Mouse (Mus musculus) urinary bladder, postnatal 10 days (tissue): ENCODE measurements at regions not wholly inside any gene's neighbourhood (a gene's known extent, or its start where the extent isn't known, plus 50 kb on each side); places are given as distances from the start of the nearest gene placed in this dataset.
"Not testable (repeated sequence)": the region's sequence is repeated elsewhere in the genome, so short reads cannot be mapped to it uniquely, and the experiment has no call there.

Experiments used
- DNase-seq: peaks from one replicate; pipeline ENCODE4 v3.0.0; 2022; ENCODE audit warnings: low spot score

GRCm38 (mm10) chr8:126833006-126833405, 112.6 kb downstream of the Tomm20 start:
- no peak for DNase-seq

GRCm38 (mm10) chr8:126832163-126832978, 113.3 kb downstream of the Tomm20 start:
- no peak for DNase-seq

GRCm38 (mm10) chr8:126831312-126832162, 114.1 kb downstream of the Tomm20 start:
- no peak for DNase-seq

- DNase-seq, result no peak
These were observed 115.5 kb downstream of the Tomm20 start for GRCm38 (mm10) chr8:126830242-126830530.

- DNase-seq, result no peak
These were observed 116.0 kb downstream of the Tomm20 start for GRCm38 (mm10) chr8:126829376-126830241.

DNA sequence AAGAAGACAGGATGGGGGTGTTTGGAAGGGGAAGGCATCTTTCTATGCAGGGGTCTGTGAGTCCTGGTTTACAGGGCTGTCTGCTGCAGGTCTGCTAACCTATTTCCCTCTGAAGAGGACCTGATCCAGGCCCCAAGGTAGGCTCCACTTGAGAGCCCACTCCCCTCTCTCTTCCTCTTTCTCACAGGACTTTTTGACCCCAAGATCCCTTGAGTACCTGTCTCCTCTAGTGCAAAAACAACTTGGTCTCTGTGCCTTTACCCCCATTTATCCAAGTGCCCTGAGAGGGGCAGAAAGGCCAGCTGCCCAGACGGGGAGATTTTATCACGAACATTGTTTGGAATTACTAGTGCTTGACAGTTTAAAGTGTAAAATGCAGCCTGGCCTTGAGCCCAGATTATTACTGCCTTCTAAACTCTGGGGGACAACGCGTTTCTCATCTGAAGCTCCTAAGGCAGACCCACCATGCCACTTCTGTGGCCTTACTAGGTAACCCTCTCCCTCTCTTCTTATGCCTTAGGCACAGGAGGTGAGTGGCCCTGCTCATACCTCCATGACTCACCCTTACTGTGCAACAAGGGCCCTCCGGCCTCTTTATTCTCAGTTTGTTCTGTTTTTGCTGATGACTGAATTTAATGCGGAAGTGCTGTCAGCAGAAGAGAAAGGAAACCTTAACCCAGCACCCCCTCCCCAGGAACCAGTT, 117.8 kb downstream of the Tomm20 start:
- no peak for DNase-seq

- DNase-seq, result no peak
These were observed 119.0 kb downstream of the Tomm20 start for GRCm38 (mm10) chr8:126826328-126827285.

DNA sequence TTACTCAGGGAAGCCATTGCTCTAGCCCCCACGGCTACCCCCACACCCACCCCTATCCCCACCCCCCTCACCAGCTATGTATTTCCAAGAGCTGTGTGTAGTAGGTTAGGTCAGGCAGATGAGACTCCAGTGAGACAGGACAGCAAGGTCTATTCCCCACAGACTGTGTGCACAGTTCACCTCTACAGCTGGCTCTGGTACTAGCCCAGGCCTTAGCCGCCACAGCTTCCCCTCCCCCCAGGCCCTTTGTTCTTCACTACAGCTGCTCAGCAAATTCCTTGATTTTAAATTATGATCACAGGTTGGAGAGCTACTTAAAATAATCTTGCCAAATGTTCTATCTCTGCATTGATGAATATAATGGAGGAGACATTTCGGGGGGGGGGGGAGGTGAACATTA, 119.8 kb downstream of the Tomm20 start:
- DNase-seq, result no peak

DNA sequence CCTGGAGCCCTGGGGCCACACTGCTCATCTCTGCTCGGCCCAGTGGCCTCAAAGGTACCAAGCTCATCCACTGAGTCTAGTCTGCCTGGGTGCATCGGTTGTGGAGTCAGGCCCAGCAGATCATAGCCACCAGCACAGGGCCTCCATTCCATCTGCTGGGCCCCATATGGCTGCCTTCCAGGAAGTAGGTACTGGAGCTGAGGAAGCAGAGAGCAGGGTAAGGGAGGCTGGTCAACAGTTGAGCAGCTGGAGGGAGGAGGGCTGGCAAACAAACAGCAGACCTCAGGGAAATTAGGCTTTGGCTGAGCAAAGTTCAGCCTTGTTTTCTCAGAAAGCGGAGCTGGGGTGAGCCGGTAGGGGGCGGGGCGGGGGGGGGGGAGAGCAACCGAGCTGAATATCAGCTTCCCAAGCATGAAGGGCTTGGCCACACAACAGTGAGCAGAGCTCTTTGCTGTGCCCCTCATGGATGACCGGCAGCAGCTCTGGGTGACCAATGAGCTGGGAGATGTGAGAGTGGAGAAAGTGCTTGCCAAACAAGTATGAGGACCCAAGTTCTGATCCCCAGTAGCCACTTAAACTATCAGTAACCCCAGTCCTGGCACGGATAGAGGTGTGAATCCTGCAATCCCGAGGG, 121.0 kb downstream of the Tomm20 start:
- DNase-seq, result no peak

DNA sequence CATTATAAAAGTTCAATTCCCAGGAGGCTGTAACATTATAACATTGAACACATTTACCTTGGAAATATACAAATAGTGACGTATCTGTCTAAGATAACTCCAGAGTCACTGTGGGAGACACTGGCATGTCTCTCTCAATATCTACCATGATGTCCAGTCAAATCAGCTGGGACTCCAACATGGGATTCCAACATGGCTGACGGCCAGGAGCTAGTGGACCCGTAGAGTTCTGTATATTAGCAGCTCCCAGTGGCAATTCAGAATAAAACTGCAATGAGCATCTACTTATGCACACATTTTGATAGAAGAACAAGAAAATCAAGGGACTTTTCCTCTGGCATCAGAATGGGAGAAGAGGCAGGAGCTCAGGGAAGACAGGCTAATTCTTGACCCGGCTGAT, 123.4 kb downstream of the Tomm20 start:
- no peak for DNase-seq

DNA sequence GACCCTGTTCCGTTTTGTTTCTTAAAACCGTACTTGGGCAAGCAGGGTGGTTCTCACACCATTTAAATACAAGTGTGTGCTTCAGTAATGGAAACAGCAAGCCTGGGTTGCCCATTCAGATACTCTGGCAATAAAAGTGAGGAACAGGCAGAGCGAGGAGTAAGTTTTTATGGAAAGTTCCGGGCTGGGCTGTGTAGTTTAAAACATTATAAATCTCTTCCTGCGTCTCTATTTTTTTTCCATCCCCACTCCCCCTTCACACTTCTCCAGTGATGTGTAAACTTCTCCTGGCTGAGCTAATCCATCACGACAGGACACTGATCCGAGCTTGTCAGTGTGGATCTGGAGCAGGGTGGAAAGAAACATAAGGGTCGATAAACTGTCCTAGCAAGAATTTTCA, 124.4 kb downstream of the Tomm20 start:
- DNase-seq, result no peak

DNA sequence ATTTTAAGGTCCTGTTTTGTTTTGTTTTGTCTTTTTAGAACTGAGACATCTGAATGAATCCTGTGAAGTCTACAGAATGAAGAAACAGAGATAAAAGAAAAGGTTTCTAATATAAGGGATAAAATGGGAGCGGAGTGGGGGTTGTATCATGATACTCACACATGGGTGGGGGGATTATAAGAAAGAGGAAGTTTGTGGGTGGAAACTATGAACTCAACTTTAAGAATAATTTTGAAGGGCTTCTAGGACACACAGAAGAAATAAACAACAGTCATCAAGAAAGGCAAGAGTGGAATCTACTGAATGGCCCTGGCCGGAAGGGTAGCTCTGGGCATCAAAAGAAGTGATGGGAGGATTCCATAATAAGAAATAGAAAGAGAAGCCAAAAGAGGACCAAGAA, 125.1 kb downstream of the Tomm20 start:
- DNase-seq, result no peak

- DNase-seq, result no peak
These were observed 126.4 kb downstream of the Tomm20 start for GRCm38 (mm10) chr8:126819261-126819660.

DNA sequence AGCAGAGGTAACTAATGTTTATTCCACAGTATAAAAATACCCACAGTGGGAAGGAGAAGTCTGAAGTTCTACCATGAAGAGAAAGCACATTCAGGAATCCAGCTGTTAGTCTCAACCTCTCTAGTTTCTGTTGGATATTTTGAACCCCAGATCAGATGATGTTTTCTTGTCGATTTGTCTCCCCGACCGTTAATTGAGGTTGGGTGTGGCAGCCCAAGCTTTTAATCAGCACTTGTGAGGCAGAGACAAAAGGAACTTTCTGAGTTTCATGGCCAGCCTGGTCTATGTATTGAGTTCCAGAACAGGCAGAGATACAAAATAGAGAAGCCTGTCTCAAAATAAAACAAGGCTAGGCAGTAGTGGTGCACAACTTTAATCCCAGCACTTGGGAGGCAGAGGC, 129.5 kb downstream of the Tomm20 start:
- DNase-seq, result no peak

DNA sequence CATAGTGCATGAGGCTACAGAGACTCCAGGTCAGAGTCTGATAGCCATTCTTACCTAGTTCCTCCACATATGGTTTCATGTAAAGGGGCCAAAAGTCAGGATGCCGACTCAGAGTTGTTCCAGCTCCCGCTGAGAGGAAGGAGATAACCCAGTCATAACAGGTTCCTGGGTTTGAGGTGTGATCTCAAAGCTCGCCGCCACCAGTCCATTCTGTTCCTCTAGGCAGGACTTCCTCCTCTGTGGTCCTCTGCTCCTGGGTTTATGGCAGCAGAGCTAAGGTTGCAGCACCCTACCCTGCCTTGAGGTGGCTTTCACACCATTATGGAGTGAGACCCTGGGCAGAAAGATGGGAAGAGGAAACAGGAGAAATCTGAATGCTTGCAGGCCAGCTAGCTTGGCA, 131.2 kb downstream of the Tomm20 start:
- DNase-seq, result no peak

GRCm38 (mm10) chr8:126813621-126814020, 132.0 kb downstream of the Tomm20 start:
- no peak for DNase-seq

DNA sequence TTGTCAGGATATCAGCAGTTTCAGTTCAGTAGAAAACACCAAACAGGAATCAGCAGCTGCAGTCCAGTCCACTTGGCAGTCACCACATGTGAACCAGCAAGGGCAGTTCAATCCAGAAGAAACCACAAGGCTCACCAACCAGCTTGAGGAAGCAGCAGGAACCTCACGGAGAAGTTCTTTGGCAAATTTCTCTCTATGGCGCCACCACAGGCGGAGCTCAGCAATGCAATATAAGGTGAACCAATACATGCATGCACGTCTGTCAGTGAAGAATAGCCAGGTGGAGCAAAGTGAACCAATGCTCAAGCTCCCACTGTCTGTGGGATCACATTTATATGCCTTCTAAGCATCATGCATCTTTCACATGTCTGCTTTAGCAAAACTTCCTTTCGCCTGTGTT, 132.9 kb downstream of the Tomm20 start:
- DNase-seq, result no peak

DNA sequence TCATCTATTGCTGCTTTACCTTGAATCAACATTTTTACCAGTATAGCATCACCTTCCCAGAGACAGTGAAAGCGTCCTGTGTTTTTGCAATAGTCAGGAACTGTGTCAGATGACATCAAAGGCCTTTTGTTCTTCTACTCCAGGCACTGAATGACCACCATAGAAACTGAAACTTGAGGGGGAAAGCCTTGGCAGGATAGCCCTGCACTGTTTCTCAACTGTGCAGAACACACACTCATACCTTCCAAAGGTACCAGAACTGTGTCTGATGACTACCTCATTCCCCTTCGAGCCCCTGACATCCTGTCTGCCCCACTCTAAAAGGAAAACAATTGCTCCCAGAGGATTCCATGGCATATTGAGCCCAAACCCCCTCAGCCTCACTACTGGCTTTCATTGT, 134.3 kb downstream of the Tomm20 start:
- DNase-seq, result not testable (repeated sequence)

- no peak for DNase-seq
These were observed 135.1 kb downstream of the Tomm20 start for GRCm38 (mm10) chr8:126810516-126810915.

- DNase-seq, result no peak
These were observed 136.3 kb downstream of the Tomm20 start for GRCm38 (mm10) chr8:126809321-126809720.
